Mouse (Mus musculus) heart, postnatal 36 days (tissue): ENCODE measurements around the gene Podnl1. TPM values are rescaled to one million over a fixed set of nuclear protein-coding genes. Genes with fewer than 3 reads are reported as not detected.

ENCODE experiments used
- DNase-seq, 2 experiments: peaks; one replicate each; pipeline ENCODE4 v3.0.0; 2021 to 2022
- intact Hi-C: fragments of 180-260 bp; cut with DNase I; formaldehyde crosslinking; loops from one replicate; pipeline ENCODE4 v1.15.1; 2025
- total RNA-seq, 2 experiments: library from RNA; stranded (reverse); gene quantifications; 2 replicates each; pipeline ENCODE4 v1.2.3; 2021

The Podnl1 gene
- not detected for total RNA-seq

- DNase-seq = no peak
- intact Hi-C loops = no loop called here
Measured at GRCm38 (mm10) chr8:84125656-84126055, at the start of gene Podnl1. Gene Podnl1 (plus strand): TSS chr8:84125989.

GRCm38 (mm10) chr8:84076412-84076811 lies 49.4 kb upstream of the Podnl1 start:
- intact Hi-C loops = no loop called here
- DNase-seq = no peak

GRCm38 (mm10) chr8:84076849-84077248 lies 48.9 kb upstream of the Podnl1 start:
- no peak for DNase-seq
- intact Hi-C loops = no loop called here

GRCm38 (mm10) chr8:84079206-84079605 lies 46.6 kb upstream of the Podnl1 start:
- intact Hi-C loops = no loop called here
- peak in 1 of 2 experiments; percentile 1 for DNase-seq

- intact Hi-C loops = no loop called here
- peak in 1 of 2 experiments; percentile 30 for DNase-seq
Measured at GRCm38 (mm10) chr8:84083829-84084241, 42.0 kb upstream of the Podnl1 start.

GRCm38 (mm10) chr8:84084341-84085115 lies 41.3 kb upstream of the Podnl1 start:
- intact Hi-C loops = no loop called here
- no peak for DNase-seq

- intact Hi-C loops = no loop called here
- DNase-seq = no peak
Measured at GRCm38 (mm10) chr8:84087156-84087555, 38.6 kb upstream of the Podnl1 start.

- no peak for DNase-seq
- intact Hi-C loops = no loop called here
Measured at GRCm38 (mm10) chr8:84087821-84088220, 38.0 kb upstream of the Podnl1 start.

GRCm38 (mm10) chr8:84089277-84089676 lies 36.5 kb upstream of the Podnl1 start:
- DNase-seq = no peak
- intact Hi-C loops = no loop called here

GRCm38 (mm10) chr8:84090585-84090984 lies 35.2 kb upstream of the Podnl1 start:
- intact Hi-C loops = no loop called here
- DNase-seq = no peak

GRCm38 (mm10) chr8:84096061-84096460 lies 29.7 kb upstream of the Podnl1 start:
- intact Hi-C loops = no loop called here
- peak in 1 of 2 experiments; percentile 1 for DNase-seq

GRCm38 (mm10) chr8:84098376-84098775 lies 27.4 kb upstream of the Podnl1 start:
- intact Hi-C loops = no loop called here
- DNase-seq = no peak

GRCm38 (mm10) chr8:84101476-84102270 lies 24.1 kb upstream of the Podnl1 start:
- intact Hi-C loops = loop anchor here (2.0 kb wide), 1 partner anchor 31 kb away; no protein-coding TSS in a partner anchor

GRCm38 (mm10) chr8:84103601-84104000 lies 22.2 kb upstream of the Podnl1 start:
- intact Hi-C loops = loop anchor here (2.0 kb wide), 1 partner anchor 33 kb away; no protein-coding TSS in a partner anchor
- DNase-seq = no peak

More at GRCm38 (mm10) chr8:84101476-84102270, 24.1 kb upstream of the Podnl1 start:
- DNase-seq = no peak

GRCm38 (mm10) chr8:84104221-84104620 lies 21.6 kb upstream of the Podnl1 start:
- intact Hi-C loops = loop anchor here (2.0 kb wide), 1 partner anchor 43 kb away; the partner anchor contains the start of gene Cc2d1a
- DNase-seq = no peak

GRCm38 (mm10) chr8:84104697-84105609 lies 20.8 kb upstream of the Podnl1 start, which contains the start of gene Dcaf15:
Gene Dcaf15 (minus strand): TSS chr8:84104768.
- peak; percentile 95 to 96 for DNase-seq
- intact Hi-C loops = loop anchor here (2.0 kb wide), 1 partner anchor 42 kb away; the partner anchor contains the start of gene Cc2d1a

- no peak for DNase-seq
- intact Hi-C loops = loop anchor here (2.0 kb wide), 1 partner anchor 41 kb away; the partner anchor contains the start of gene Cc2d1a
Measured at GRCm38 (mm10) chr8:84105676-84106075, 20.1 kb upstream of the Podnl1 start.

- intact Hi-C loops = no loop called here
- DNase-seq = no peak
Measured at GRCm38 (mm10) chr8:84106216-84107040, 19.4 kb upstream of the Podnl1 start.

GRCm38 (mm10) chr8:84115646-84116045 lies 10.1 kb upstream of the Podnl1 start:
- intact Hi-C loops = no loop called here
- no peak for DNase-seq
